Mouse (Mus musculus) heart, postnatal 0 days (tissue): ENCODE results near the gene Slc35c2. TPM values are rescaled to one million over a fixed set of nuclear protein-coding genes. Genes with fewer than 3 reads are reported as not detected.

Source experiments
- ATAC-seq: fragments of 200-750 bp; cut with Nextera tagmentation; 2 replicates; pipeline ENCODE4 v1.8.0; 2017; ENCODE audit warnings: low read depth, moderate number of reproducible peaks, moderate library complexity; ENCODE audit not compliant: insufficient read depth
- DNase-seq: peaks from one replicate; pipeline ENCODE4 v3.0.0-alpha.2; 2016; ENCODE audit warnings: low spot score
- H3K27ac ChIP-seq: fragments of 300-500 bp; sonication (generic); 2 replicates; pipeline ENCODE4 v1.5.1; 2014; ENCODE audit warnings: low read depth, mild to moderate bottlenecking
- H3K27me3 ChIP-seq: fragments of 300-500 bp; sonication (generic); 2 replicates; pipeline ENCODE4 v1.6.1; 2014; ENCODE audit warnings: low read length, mixed read lengths; ENCODE audit not compliant: control insufficient read depth, insufficient read depth
- H3K36me3 ChIP-seq: fragments of 300-500 bp; sonication (generic); replicated peaks from 2 replicates; pipeline ENCODE4 v1.6.1; 2014; ENCODE audit warnings: low read length, mixed read lengths; ENCODE audit not compliant: control insufficient read depth, insufficient read depth
- H3K4me1 ChIP-seq: fragments of 300-500 bp; sonication (generic); 2 replicates; pipeline ENCODE4 v1.6.1; 2014; ENCODE audit warnings: antibody characterized with exemption; ENCODE audit not compliant: control insufficient read depth, insufficient read depth
- H3K4me2 ChIP-seq: fragments of 300-500 bp; sonication (generic); 2 replicates; pipeline ENCODE4 v1.6.1; 2014; ENCODE audit warnings: low read depth, mild to moderate bottlenecking, low read length, moderate library complexity
- H3K4me3 ChIP-seq: fragments of 300-500 bp; sonication (generic); 2 replicates; pipeline ENCODE4 v1.5.1; 2014; ENCODE audit warnings: low read depth, low read length
- H3K9ac ChIP-seq: fragments of 300-500 bp; sonication (generic); replicated peaks from 2 replicates; pipeline ENCODE4 v1.6.1; 2014; ENCODE audit warnings: low read depth, low read length, mixed read lengths
- H3K9me3 ChIP-seq: fragments of 300-500 bp; sonication (generic); replicated peaks from 2 replicates; pipeline ENCODE4 v1.6.1; 2016; ENCODE audit warnings: low read length; ENCODE audit not compliant: control insufficient read depth
- CTCF ChIP-seq: IDR thresholded peaks from 2 replicates; pipeline ENCODE4 v1.5.1; 2016; ENCODE audit warnings: antibody characterized with exemption, control low read depth, low read depth
- EP300 ChIP-seq: IDR thresholded peaks from 2 replicates; pipeline ENCODE4 v1.6.1; 2016; ENCODE audit warnings: antibody characterized with exemption, low read depth
- WGBS: fragments of 180-500 bp; shearing (Covaris S2); extraction: QIAGEN DNeasy Blood & Tissue Kit; methylation state at CpG from one replicate; pipeline ENCODE4 v1.1.7; 2014; 5-methylcytosine and 5-hydroxymethylcytosine counted together
- polyA plus RNA-seq: library from polyadenylated mRNA; unstranded; fragments of >200 nt; fragmentation: Nextera tagmentation; extraction: Ambion mirVana; gene quantifications from 2 replicates; pipeline ENCODE4 v1.2.1, GENCODE M21; 2015
- total RNA-seq: library from RNA; depleted of rRNA; stranded (reverse); fragments of >200 nt; gene quantifications from 2 replicates; pipeline ENCODE4 v1.2.3, GENCODE M21; 2014; ENCODE audit warnings: low replicate concordance

The Slc35c2 gene
- total and polyA plus RNA-seq, 2 experiments from 2014 or later: 32.6 to 73.8 TPM

GRCm38 (mm10) chr2:165321981-165322735 is 34.5 kb upstream of the Slc35c2 start:
- WGBS: 75% methylated on average over 22 of the region's 22 CpGs
- Histone ChIP-seq H3K4me1 (peaks cover 64% of the 10 kb centered on the region), H3K4me3 (no peak overlapping the region), H3K4me2 (no peak overlapping the region), H3K27me3 (no peaks in the 10 kb centered on the region), H3K9me3 (no peaks in the 10 kb centered on the region), H3K27ac (peak overlapping the region; percentile 83), H3K36me3 (no peaks in the 10 kb centered on the region), H3K9ac (no peak overlapping the region)
- DNase-seq (no peak), ATAC-seq (no peak)
- no peak for TF ChIP-seq CTCF
- no peak for TF ChIP-seq EP300

- Histone ChIP-seq H3K9ac (no peak overlapping the region), H3K27me3 (no peaks in the 10 kb centered on the region), H3K9me3 (no peaks in the 10 kb centered on the region), H3K4me1 (peaks cover 67% of the 10 kb centered on the region), H3K4me2 (peak overlapping the region; percentile 20), H3K27ac (peak overlapping the region; percentile 83), H3K36me3 (no peaks in the 10 kb centered on the region), H3K4me3 (no peak overlapping the region)
- ATAC-seq (no peak), DNase-seq (no peak)
- no peak for TF ChIP-seq CTCF
- TF ChIP-seq EP300: no peak
- WGBS: 53% methylated on average over 8 of the region's 8 CpGs
Observed at GRCm38 (mm10) chr2:165321381-165321888, 33.8 kb upstream of the Slc35c2 start.

GRCm38 (mm10) chr2:165320531-165321150 is 33.0 kb upstream of the Slc35c2 start:
- no peak overlapping the region for H3K9ac ChIP-seq
- no peaks in the 10 kb centered on the region for H3K27me3 ChIP-seq
- TF ChIP-seq CTCF (no peak), EP300 (0 out of 2 replicates have a peak, but pooled peaks have one; percentile 52)
- no peak overlapping the region for H3K4me3 ChIP-seq
- peak; percentile 66 for ATAC-seq
- peaks cover 3% of the 10 kb centered on the region for H3K36me3 ChIP-seq
- peak; percentile 81 for DNase-seq
- WGBS: 34% methylated on average over 12 of the region's 12 CpGs
- H3K27ac ChIP-seq: peak overlapping the region; percentile 83
- peak overlapping the region; percentile 20 for H3K4me2 ChIP-seq
- peaks cover 65% of the 10 kb centered on the region for H3K4me1 ChIP-seq
- H3K9me3 ChIP-seq: no peaks in the 10 kb centered on the region

- Histone ChIP-seq H3K27me3 (no peaks in the 10 kb centered on the region), H3K27ac (peak overlapping the region; percentile 83), H3K4me2 (no peak overlapping the region), H3K4me1 (peaks cover 55% of the 10 kb centered on the region), H3K9me3 (no peaks in the 10 kb centered on the region), H3K9ac (no peak overlapping the region), H3K36me3 (peaks cover 15% of the 10 kb centered on the region), H3K4me3 (no peak overlapping the region)
- WGBS: 28% methylated on average over 4 of the region's 4 CpGs
- ATAC-seq (no peak), DNase-seq (no peak)
- no peak for TF ChIP-seq CTCF
- no peak for TF ChIP-seq EP300
Observed at GRCm38 (mm10) chr2:165319503-165319902, 31.8 kb upstream of the Slc35c2 start.

- ATAC-seq (no peak), DNase-seq (no peak)
- Histone ChIP-seq H3K9ac (no peak overlapping the region), H3K27me3 (no peaks in the 10 kb centered on the region), H3K4me2 (no peak overlapping the region), H3K9me3 (no peaks in the 10 kb centered on the region), H3K36me3 (peaks cover 20% of the 10 kb centered on the region), H3K4me3 (no peak overlapping the region), H3K27ac (peak overlapping the region; percentile 74; the same call in 1 of the 2 replicates), H3K4me1 (peaks cover 55% of the 10 kb centered on the region)
- TF ChIP-seq CTCF: no peak
- no peak for TF ChIP-seq EP300
- 79% methylated on average over 7 of the region's 7 CpGs for WGBS
Observed at GRCm38 (mm10) chr2:165318941-165319340, 31.3 kb upstream of the Slc35c2 start.
